8 mouse cellular contexts compared by ENCODE assay signal in genomic region chr13:104288226-104288859, GRCm38 (mm10). TPM values are rescaled to one million over a fixed set of nuclear protein-coding genes. Genes with fewer than 3 reads are reported as not detected.
DNase-seq lines count a peak whose midpoint lies in the region; ATAC-seq and TF ChIP-seq lines count a peak whose summit lies in the region.

No protein-coding gene starts in this region.

- H3K27ac ChIP-seq in forebrain, embryonic 16.5 days (ENCODE audit: low read length) = peak overlapping the region; percentile 46; the same call in 1 of the 2 replicates
- H3K27ac ChIP-seq in layer of hippocampus, adult 2 months = peak overlapping the region; percentile 94

- H3K36me3 ChIP-seq in forebrain, embryonic 16.5 days (ENCODE audit: control insufficient read depth, insufficient read depth) = no peaks in the 10 kb centered on the region

- peak overlapping the region; percentile 33 for H3K9ac ChIP-seq in forebrain, embryonic 16.5 days (replicated peaks; ENCODE audit: low read depth, low read length)

- peaks cover 25% of the 10 kb centered on the region for H3K4me1 ChIP-seq in forebrain, embryonic 16.5 days (replicated peaks; ENCODE audit: control insufficient read depth, insufficient read depth, low read length)

- H3K27me3 ChIP-seq in forebrain, embryonic 16.5 days (replicated peaks; ENCODE audit: control insufficient read depth, insufficient read depth, low read length) = no peaks in the 10 kb centered on the region

- H3K9me3 ChIP-seq in forebrain, embryonic 16.5 days (ENCODE audit: control insufficient read depth, low read length) = no peaks in the 10 kb centered on the region

- H3K4me3 ChIP-seq in forebrain, embryonic 16.5 days (replicated peaks; ENCODE audit: low read length) = peak overlapping the region; percentile 46
- peak overlapping the region; percentile 62 for H3K4me3 ChIP-seq in layer of hippocampus, adult 2 months

- peak overlapping the region; percentile 56 for H3K4me2 ChIP-seq in forebrain, embryonic 16.5 days (ENCODE audit: low read length)

- peak; percentile 50 for ATAC-seq in forebrain, embryonic 16.5 days
- no peak for ATAC-seq in inflammation-experienced regulatory T-cells, adult 6 months

- intact Hi-C loops in heart, postnatal 36 days (cut with DNase I) = loop anchor here (5.0 kb wide), 1 partner anchor 61 kb away; the partner anchor contains the start of genes Cenpk and Ppwd1

- DNase-seq in adipocyte (ENCODE audit: low spot score) = peak; percentile 89
- peak; percentile 36 to 53 for DNase-seq in cerebellum, adult 18-20 months
- DNase-seq in heart, postnatal 36 days = peak; percentile 74 to 76
- peak; percentile 8 to 18 for DNase-seq in layer of hippocampus, adult 2 months (ENCODE audit: low spot score in 2 of 2)
- peak; percentile 81 for DNase-seq in lung, postnatal 14 days
- peak; percentile 53 for DNase-seq in retina, embryonic 14.5 days (ENCODE audit: low spot score)

- 1% methylated on average over 7 of the region's 7 CpGs for WGBS in forebrain, embryonic 16.5 days

- no peak for TF ChIP-seq CTCF in layer of hippocampus, adult 2 months (conservative IDR thresholded peaks at IDR 0.05)

RNA-seq across cellular contexts. Expression of gene Adamts6, which starts 0.7 kb away (rescaled TPM):
- 1.8 and 2.5 TPM in 2 replicates for polyA plus RNA-seq in forebrain, embryonic 16.5 days (2015; fragmentation: Nextera tagmentation; extraction: Ambion mirVana)
- total RNA-seq in heart, postnatal 36 days (2021) = 1 to 10 TPM; 3.0 to 4.9 TPM
- 1 to 10 TPM; 3.8 to 4.6 TPM for total RNA-seq in layer of hippocampus, adult 2 months (2021)
- 10 to 100 TPM; 11.9 to 30.5 (median 25.5) TPM for polyA plus RNA-seq in inflammation-experienced regulatory T-cells, adult 6 months (2017; shearing (Covaris generic))

RNA-seq across cellular contexts. Expression of gene Ppwd1, which starts 59.7 kb away (rescaled TPM):
- 9.7 and 10.3 TPM in 2 replicates for polyA plus RNA-seq in forebrain, embryonic 16.5 days (2015; fragmentation: Nextera tagmentation; extraction: Ambion mirVana)
- total RNA-seq in heart, postnatal 36 days (2021) = 1 to 10 TPM; 6.3 to 7.3 TPM
- total RNA-seq in layer of hippocampus, adult 2 months (2021) = 10 to 100 TPM; 14.8 to 17.1 TPM
- polyA plus RNA-seq in inflammation-experienced regulatory T-cells, adult 6 months (2017; shearing (Covaris generic)) = 10 to 100 TPM; 13.5 to 16.6 (median 15.0) TPM

RNA-seq across cellular contexts. Expression of gene Cenpk, which starts 59.9 kb away (rescaled TPM):
- polyA plus RNA-seq in forebrain, embryonic 16.5 days (2015; fragmentation: Nextera tagmentation; extraction: Ambion mirVana) = 22.5 and 28.3 TPM in 2 replicates
- under 1 TPM; 0.62 to 0.67 TPM for total RNA-seq in heart, postnatal 36 days (2021)
- 1 to 10 TPM in 1 of 2 experiments, under 1 TPM in 1; 0.76 to 1.3 TPM for total RNA-seq in layer of hippocampus, adult 2 months (2021)
- 10 to 100 TPM in 1 of 3 experiments, 1 to 10 TPM in 2; 4.9 to 26.3 (median 5.6) TPM for polyA plus RNA-seq in inflammation-experienced regulatory T-cells, adult 6 months (2017; shearing (Covaris generic))

Comparison
In these comparisons a context has a peak if more than half of its experiments do, and no peak if none do; other contexts are left out.
1. DNase-seq: peak in every context shown above with its lines; median percentile 89 in adipocyte; 81 in lung, postnatal 14 days; 75 in heart, postnatal 36 days; 53 in retina, embryonic 14.5 days; 44 in cerebellum, adult 18-20 months; 13 in layer of hippocampus, adult 2 months.